Mouse (Mus musculus) lung, adult 2 months (tissue): ENCODE results near the gene L2hgdh.

Experiments used
- CTCF ChIP-seq: fragments of 200-500 bp; IDR thresholded peaks from 2 replicates; pipeline ENCODE4 v1.5.1; 2011; ENCODE audit warnings: mild to moderate bottlenecking, low read length, control low read depth; ENCODE audit not compliant: insufficient read depth
- POLR2A ChIP-seq: fragments of 200-500 bp; IDR thresholded peaks from 2 replicates; pipeline ENCODE4 v1.6.1; 2011; ENCODE audit warnings: low read depth, mild to moderate bottlenecking, control low read depth, low read length, borderline replicate concordance; ENCODE audit errors: extremely low read depth

DNA sequence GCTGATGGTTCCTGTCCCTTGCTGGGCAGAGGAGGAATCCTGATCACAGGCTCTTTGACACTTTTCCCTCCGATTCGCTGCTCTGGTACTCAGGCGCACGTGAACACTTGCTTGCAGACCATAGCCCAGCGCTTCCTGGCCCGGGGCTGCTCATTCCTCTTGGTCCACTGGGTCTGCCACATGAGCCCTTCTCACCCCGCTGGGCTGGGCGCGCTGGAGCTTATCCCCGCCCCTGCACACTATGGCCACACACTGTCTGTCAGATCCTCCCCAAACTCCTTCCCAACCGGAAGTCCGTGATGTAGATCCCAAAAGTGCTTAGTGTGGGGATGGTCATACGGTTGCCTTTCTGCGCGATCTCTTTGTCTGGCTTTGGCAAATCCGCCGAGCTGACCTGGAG lies 31.2 kb downstream of the L2hgdh start:
- no peak for TF ChIP-seq CTCF
- no peak for TF ChIP-seq POLR2A
